Mouse (Mus musculus) ES-Bruce4 (cell line): ENCODE results near the gene Sycp2. TPM values are rescaled to one million over a fixed set of nuclear protein-coding genes. Genes with fewer than 3 reads are reported as not detected.

ENCODE experiments used
- H3K27ac ChIP-seq: 2 replicates; pipeline ENCODE4 v1.5.1; 2012; ENCODE audit warnings: low read length, inconsistent platforms; ENCODE audit not compliant: insufficient read depth
- H3K27me3 ChIP-seq: 2 replicates; pipeline ENCODE4 v1.6.1; 2012; ENCODE audit warnings: mild to moderate bottlenecking, low read length, inconsistent platforms; ENCODE audit not compliant: control insufficient read depth, poor library complexity, insufficient read depth, severe bottlenecking
- H3K36me3 ChIP-seq: 2 replicates; pipeline ENCODE4 v1.6.1; 2012; ENCODE audit warnings: inconsistent platforms, mild to moderate bottlenecking, low read length, moderate library complexity; ENCODE audit not compliant: control insufficient read depth, poor library complexity, insufficient read depth, severe bottlenecking
- H3K4me1 ChIP-seq: one replicate; pipeline ENCODE4 v1.8.1; 2011; ENCODE audit warnings: low read length; ENCODE audit not compliant: control insufficient read depth, insufficient read depth
- H3K4me3 ChIP-seq: 2 replicates; pipeline ENCODE4 v1.5.1; 2011; ENCODE audit warnings: low read depth, mild to moderate bottlenecking, low read length
- H3K9ac ChIP-seq: 2 replicates; pipeline ENCODE4 v1.6.1; 2012; ENCODE audit warnings: low read depth, mild to moderate bottlenecking, inconsistent platforms; ENCODE audit not compliant: poor library complexity, severe bottlenecking
- H3K9me3 ChIP-seq: replicated peaks from 2 replicates; pipeline ENCODE4 v1.6.1; 2012; ENCODE audit warnings: mild to moderate bottlenecking, low read length, inconsistent platforms; ENCODE audit not compliant: control insufficient read depth, poor library complexity, insufficient read depth, severe bottlenecking
- CTCF ChIP-seq: IDR thresholded peaks from one replicate; pipeline ENCODE4 v1.8.1; 2011; ENCODE audit warnings: low read depth, low read length
- EP300 ChIP-seq: IDR thresholded peaks from 2 replicates; pipeline ENCODE4 v1.6.1; 2011; ENCODE audit warnings: low read depth, low read length; ENCODE audit not compliant: insufficient read depth
- POLR2A ChIP-seq: IDR thresholded peaks from one replicate; pipeline ENCODE4 v1.8.1; 2011; ENCODE audit warnings: low read length; ENCODE audit not compliant: insufficient read depth
- polyA plus RNA-seq: library from polyadenylated mRNA; stranded (reverse); fragments of >200 nt; gene quantifications from 2 replicates; pipeline ENCODE4 v1.2.4, GENCODE M21; 2011; ENCODE audit warnings: low read depth; ENCODE audit not compliant: missing spikeins, insufficient read depth, insufficient read length

The Sycp2 gene
- polyA plus RNA-seq, 1 experiment = 0.78 TPM

GRCm38 (mm10) chr2:178304669-178305068 lies 102.8 kb downstream of the Sycp2 start:
- Histone ChIP-seq H3K36me3 (no peaks in the 10 kb centered on the region), H3K4me3 (no peak overlapping the region), H3K9me3 (no peaks in the 10 kb centered on the region), H3K27me3 (no peaks in the 10 kb centered on the region), H3K9ac (no peak overlapping the region), H3K27ac (no peak overlapping the region), H3K4me1 (no peaks in the 10 kb centered on the region)
- TF ChIP-seq POLR2A (no peak), CTCF (no peak), EP300 (no peak)

- H3K4me1 ChIP-seq = no peaks in the 10 kb centered on the region
- H3K36me3 ChIP-seq = no peaks in the 10 kb centered on the region
- no peak overlapping the region for H3K27ac ChIP-seq
- H3K27me3 ChIP-seq = no peaks in the 10 kb centered on the region
- no peaks in the 10 kb centered on the region for H3K9me3 ChIP-seq
- TF ChIP-seq CTCF = no peak
- no peak for TF ChIP-seq EP300
- H3K9ac ChIP-seq = no peak overlapping the region
- H3K4me3 ChIP-seq = no peak overlapping the region
These were observed 103.3 kb downstream of the Sycp2 start for GRCm38 (mm10) chr2:178304188-178304529.

- no peaks in the 10 kb centered on the region for H3K36me3 ChIP-seq
- TF ChIP-seq POLR2A (no peak), CTCF (no peak), EP300 (no peak)
- H3K4me1 ChIP-seq = no peaks in the 10 kb centered on the region
- H3K9me3 ChIP-seq = no peaks in the 10 kb centered on the region
- H3K9ac ChIP-seq = no peak overlapping the region
- H3K4me3 ChIP-seq = no peak overlapping the region
- H3K27me3 ChIP-seq = no peaks in the 10 kb centered on the region
- H3K27ac ChIP-seq = no peak overlapping the region
These were observed 103.9 kb downstream of the Sycp2 start for GRCm38 (mm10) chr2:178303453-178304187.

Other genes with a start within 250 kb of the Sycp2 start
- gene Ppp1r3d, start 6.8 kb upstream of the Sycp2 start, polyA plus RNA-seq = 0.27 and 0.73 TPM in 2 replicates
- 2.5 and 2.9 TPM in 2 replicates for gene Fam217b, start 6.8 kb upstream of the Sycp2 start, polyA plus RNA-seq
- gene Cdh26, start 22.8 kb upstream of the Sycp2 start, polyA plus RNA-seq = not detected in 2 replicates